In genomic region chr8:66445351-66445750, GRCm38 (mm10) we compare ENCODE assay signal across 18 mouse cellular contexts.
"Had no signal": no experiment of that assay in that cellular context is flagged by ENCODE, and none has a peak within 500 bp of the region (broad histone marks: within the 10 kb centered on the region; RNA-seq: fewer than 3 reads in every experiment).

No protein-coding gene starts in this region.

- H3K4me2 ChIP-seq: limb, embryonic 12.5 days; limb, embryonic 15.5 days; liver, embryonic 11.5 days; lung, embryonic 14.5 days; midbrain, embryonic 13.5 days had no signal

- H3K4me3 ChIP-seq: limb, embryonic 12.5 days; limb, embryonic 15.5 days; midbrain, embryonic 13.5 days had no signal

- H3K27ac ChIP-seq: kidney, postnatal 0 days; limb, embryonic 12.5 days; limb, embryonic 15.5 days; liver, embryonic 14.5 days; macrophage; midbrain, embryonic 13.5 days; stomach, postnatal 0 days had no signal

- H3K4me1 ChIP-seq: limb, embryonic 12.5 days; limb, embryonic 15.5 days; midbrain, embryonic 13.5 days had no signal

- H3K36me3 ChIP-seq: limb, embryonic 12.5 days; limb, embryonic 15.5 days; midbrain, embryonic 13.5 days had no signal

- H3K9me3 ChIP-seq: limb, embryonic 12.5 days; limb, embryonic 15.5 days; midbrain, embryonic 13.5 days had no signal

- H3K9ac ChIP-seq: limb, embryonic 12.5 days; limb, embryonic 15.5 days; liver, embryonic 14.5 days; liver, postnatal 0 days; lung, embryonic 14.5 days; midbrain, embryonic 13.5 days had no signal

- H3K27me3 ChIP-seq: limb, embryonic 12.5 days; limb, embryonic 15.5 days; midbrain, embryonic 13.5 days had no signal

- DNase-seq: kidney, adult 18-20 months; kidney, postnatal 36 days; left cerebral cortex, postnatal 4 days; liver, postnatal 0 days; lung, embryonic 14.5 days; thymus, adult 2 months; thymus, postnatal 14 days; thymus, postnatal 4 days had no signal

- ATAC-seq: liver, postnatal 0 days; lung, postnatal 0 days; midbrain, embryonic 13.5 days; midbrain, embryonic 16.5 days had no signal
